Mouse (Mus musculus): ENCODE results near the gene Tor4a.
A peak's percentile ranks its signal among the peaks of the same experiment; 100 is the strongest.

Gene Tor4a

DNA sequence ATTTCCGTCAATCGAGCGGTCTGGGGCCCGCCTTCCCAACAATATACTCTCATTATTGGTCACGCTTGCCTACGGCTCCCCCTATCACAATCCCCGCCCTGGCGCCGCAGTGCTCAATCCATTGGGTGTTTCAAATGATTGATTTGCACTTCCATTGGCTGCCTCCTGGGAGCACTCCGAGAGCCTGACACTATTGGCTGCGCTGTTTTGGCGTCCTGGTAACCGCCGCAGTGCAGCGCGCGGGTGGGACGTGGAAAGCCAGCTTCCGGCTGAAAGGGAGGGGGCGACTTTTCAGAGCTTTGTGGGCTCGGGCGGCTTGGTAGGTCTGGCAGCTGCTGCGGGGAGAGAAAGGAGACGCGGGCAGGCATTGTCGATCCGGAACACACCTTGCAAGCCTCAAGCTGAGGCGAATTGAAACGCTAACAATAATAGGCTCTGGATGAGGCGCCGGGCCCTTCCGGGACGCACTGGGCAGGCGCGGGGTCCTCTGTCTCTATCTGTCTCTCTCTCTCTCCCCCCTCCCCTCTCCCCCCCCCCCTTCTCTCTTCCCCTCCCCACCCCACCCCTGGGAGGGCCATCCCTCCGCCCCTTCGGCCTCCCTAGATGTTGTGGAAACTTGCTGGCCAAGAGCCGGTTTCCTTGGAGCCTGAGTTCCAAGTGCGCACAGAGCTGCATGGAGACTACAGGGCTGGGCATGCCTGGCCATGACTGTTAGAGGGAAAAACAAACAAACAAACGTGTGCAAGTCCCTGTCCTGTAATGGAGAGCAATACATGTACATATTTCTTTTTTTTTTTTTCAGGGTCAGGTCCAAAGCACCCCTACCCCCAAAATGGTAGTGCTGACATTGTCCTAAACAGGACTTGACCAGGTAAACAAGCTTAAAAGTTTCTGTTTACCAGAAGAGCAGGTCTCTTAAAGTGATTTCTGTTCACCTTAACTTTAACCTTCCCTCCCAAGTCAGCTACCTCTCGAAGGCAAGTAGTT, 28.4 kb upstream of the Tor4a start:
- DNase-seq (ENCODE audit: low spot score): peak; percentile 99

DNA sequence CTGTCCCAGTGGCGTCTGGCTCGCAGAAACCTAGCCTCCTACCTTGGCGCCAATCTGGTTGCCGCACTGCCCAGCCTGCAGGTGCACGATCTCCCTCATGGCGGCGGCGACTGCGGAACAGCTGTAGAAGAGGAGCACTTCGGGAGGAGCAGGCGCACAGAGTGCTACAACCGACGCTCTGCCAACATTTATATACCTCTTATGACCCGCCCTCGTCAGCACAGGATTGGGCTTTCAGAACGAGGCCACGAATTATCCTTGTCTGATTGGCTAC, 27.7 kb upstream of the Tor4a start, which contains the start of gene Tubb4b:
Tubb4b (minus strand) TSS at position 211 of the 274 bp plus-strand sequence.
- no peak for DNase-seq (ENCODE audit: low spot score)

DNA sequence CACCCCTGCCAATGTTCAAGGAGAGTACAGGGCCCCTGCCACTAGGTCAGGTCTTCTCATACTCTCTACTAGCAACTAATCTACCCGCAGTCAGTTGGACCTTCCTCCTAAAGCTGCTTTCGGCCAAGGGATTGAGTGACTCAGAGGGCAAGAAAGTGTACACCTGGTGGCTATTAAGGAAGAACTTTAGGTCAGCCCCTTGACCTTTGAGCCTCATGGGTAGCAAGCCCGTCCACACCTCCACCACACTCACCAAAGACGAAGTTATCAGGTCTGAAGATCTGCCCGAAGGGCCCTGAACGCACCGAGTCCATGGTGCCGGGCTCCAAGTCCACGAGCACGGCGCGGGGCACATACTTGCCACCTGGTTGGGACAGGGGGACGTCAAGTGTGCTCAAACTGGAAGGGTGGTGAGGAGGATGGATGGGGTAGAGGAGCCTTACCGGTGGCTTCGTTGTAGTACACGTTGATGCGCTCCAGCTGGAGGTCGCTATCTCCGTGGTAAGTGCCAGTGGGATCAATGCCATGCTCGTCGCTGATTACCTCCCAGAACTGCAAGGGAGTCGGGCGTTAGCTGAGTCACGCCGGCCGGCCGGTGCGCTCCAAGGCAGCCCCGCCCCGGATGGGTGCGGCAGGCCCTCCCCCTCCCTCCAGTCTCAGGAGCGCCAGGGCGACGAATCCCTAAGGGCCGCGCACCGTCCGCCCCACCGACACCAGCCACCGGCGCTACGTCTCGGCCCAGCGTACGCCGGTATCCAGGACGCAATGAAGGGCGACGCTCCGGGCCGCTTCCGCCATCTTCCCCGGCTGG, 27.2 kb upstream of the Tor4a start:
- DNase-seq (ENCODE audit: low spot score): peak; percentile 76

DNA sequence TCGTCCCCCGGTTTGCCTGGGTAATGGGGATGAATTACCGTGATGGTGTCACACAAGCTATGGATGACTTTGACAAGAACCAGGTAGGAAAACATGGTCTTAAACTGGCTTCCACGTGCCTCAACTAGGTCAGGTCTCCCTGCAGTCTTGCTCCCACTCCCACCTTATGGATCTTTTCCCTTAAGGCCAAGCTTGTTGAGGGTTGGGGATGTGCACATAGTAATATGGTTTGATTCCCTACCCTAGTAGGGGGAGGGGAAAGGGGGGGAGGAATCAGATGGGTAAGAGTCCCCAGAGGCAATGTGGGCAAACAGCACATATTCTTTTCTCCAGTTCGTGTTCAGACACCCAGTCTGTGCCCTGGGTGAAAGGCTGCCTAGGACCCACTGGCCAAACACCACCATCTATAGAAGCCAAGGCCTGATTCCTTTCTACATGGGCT, 24.7 kb upstream of the Tor4a start:
- DNase-seq (ENCODE audit: low spot score): no peak

DNA sequence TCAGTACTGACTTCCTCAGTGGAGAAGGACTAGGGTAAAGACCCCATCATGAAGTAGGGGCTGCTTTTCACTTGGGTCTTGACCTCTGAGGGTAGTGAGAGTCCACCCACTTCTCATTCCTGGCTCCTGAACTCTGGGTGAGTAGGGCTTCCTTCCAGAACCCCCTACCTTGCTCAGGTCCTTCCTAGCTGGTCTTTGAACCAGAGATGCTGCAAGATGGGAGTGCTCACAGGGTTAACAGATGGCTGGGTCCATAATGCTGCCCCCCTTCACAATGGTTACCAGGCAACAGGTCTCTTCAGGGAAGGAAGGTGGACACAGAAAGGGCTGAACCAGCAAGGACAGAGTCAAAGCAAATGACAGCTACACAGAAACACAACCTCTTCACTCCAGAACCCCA, 21.8 kb upstream of the Tor4a start, which contains the start of gene Fam166a:
Fam166a (plus strand) TSS at position 301 of the 400 bp plus-strand sequence.
- no peak for DNase-seq (ENCODE audit: low spot score)

DNA sequence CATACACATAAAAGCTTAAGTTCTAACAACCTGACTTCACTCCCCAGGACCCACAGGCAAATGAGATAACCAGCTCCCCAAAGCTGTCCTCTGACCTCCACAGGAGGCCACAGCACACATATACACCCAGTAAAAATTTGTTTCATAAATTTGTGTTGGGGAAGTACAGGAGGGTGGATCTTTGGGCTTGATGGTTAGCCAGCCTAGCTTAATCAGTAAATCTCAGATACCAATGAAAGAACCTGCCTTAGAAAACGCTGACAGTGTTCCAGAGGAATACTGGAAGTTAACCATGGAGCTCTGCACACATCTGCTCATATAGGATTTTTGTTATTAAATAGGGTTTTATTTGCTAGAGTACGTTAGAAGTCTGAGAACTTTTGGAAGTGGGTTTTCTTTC, 21.0 kb upstream of the Tor4a start:
- no peak for DNase-seq (ENCODE audit: low spot score)

DNA sequence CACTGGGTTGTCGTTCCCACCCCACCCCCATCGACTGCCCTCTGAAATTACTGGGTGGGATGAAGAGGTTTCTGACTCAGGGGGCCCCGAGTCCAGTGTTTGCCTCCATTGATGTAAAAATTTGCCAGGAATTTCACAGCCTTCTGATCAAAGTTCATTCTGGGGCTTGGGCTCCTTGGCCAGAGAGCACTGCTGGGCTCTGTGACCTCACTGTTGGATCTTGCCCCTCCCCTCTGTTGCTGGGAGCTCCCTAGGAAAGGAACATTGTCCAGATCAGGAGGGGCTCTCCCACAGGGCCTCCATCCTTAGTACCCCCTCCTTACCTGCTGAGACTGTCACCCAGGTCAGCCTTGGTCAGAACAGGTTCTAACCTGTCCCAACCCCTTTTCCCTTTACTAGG, 17.8 kb upstream of the Tor4a start, which contains the start of gene Stpg3:
Stpg3 (minus strand) TSS at position 194 of the 400 bp plus-strand sequence.
- no peak for DNase-seq (ENCODE audit: low spot score)

DNA sequence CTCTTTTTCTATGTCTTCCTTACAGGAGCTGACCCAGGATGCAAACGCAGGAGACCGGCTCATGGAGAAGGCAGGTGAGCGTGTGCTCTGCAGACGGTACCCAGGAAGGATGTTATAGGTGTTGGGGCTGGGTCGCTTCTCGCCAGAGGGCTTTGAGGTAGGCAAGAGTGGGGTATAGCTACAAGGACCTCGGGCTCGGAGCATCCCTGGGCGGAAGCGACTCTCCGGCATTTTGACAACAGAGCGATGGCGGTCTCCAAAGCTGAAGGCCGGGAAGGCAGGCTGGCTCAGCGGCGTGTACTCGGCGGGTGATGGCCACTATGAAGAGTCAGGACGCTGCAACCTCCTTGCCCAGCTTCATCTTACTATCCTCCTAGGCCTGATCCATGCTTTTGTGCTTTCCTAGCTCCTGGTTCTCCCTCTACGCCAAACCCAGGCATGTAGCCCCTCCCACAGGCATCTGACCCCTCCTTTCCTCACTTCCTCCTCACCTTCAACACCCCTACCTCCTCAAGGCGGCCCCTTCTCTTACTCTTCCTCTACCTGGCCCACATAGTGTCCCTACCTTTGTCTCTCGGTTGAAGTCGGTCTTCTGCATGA, 16.7 kb upstream of the Tor4a start:
- DNase-seq (ENCODE audit: low spot score): no peak

DNA sequence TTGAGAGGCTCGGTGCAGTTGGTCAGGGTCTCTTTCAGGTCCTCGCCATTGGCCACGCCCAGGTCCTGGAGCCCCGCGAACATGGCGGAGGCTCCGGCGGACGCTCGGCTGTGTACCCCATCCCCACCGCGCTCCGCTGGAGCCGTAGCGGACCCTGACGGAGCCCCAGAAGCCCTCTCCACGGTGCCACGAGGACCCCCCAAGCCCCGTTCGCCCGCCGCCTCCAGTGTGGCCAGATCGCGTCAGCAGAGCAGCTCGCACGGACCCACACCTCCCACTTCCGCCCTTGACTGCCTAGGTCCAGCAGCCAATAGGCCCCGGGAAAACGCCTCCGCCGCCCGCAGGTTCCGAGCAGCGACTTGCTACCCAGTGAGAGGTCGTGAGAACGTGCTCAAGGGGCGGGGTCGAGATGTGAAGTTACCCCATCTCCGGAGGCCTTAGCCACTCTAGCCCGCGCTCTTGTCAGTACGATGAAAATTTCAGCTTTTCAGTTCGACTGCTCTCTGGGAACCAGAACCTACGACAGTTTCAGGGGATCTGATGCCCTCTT, 14.5 kb upstream of the Tor4a start, which contains the start of gene Nelfb:
Nelfb (minus strand) TSS at position 369 of the 550 bp plus-strand sequence.
- DNase-seq (ENCODE audit: low spot score): peak; percentile 94

DNA sequence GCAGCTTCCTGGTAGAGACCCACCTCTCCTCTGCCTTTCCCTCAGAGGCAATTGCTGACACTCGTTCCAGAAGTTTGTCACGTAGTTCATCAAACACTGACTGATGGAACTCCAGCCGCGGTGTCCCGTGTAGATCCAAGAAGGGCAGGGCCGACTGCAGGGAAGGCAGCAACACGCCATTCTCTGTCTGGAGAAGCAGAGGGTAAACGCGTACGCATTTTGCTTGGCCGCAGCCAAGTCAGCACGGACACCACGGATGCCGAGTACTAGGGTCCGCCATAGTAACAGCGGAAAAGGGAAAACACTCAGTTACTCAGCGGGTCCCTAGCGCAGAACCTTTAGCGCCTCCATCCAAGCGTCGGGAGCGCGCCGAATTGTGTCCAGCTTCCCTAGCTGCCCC, 14.0 kb upstream of the Tor4a start:
- no peak for DNase-seq (ENCODE audit: low spot score)

DNA sequence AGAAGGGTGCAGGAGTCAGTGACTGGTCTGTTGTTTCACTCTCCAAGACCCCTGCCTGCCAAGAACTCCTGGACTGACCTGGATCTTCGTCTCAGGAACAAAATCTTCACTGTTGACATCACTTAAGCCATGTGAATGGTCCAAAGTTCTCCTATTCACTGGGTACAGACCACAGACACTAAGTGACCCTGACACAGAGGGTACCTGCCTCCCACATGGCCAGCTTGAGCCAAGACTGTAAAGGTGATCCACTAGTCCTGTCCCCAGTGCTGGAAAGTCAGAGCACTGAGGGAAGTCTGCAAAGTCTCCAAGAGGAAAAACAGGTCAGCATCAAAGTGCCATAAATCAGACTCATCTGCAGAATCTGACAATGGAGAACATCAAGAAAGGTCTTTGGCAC, 10.9 kb upstream of the Tor4a start:
- no peak for DNase-seq (ENCODE audit: low spot score)

DNA sequence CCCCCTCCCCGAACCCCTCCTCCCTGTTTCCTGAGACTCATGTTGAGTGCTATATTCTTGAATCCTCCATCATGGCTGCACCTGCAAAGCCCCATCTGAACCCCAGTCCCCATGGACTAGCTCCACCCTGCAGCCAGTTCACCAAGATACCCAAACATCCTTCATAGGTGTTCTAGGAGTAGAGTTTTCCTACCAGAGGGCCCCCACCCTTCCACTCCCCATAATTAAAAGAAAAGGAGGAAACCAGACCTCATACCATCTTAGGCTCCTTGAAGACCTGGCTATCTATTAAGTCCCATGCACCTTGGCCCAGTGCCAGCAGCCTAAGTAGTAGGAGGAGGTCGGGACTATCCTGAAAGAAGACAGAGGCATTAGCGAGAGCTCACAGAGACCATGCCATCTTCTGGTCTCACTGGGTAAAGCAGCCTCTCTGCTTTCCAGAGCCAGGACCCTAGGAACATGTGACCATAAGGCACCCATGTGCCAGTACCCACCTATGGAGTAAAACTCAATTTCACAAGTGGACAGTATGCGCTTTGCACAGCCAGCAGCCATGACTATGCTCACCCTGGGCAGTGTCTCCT, 7.0 kb upstream of the Tor4a start:
- DNase-seq (ENCODE audit: low spot score): no peak

DNA sequence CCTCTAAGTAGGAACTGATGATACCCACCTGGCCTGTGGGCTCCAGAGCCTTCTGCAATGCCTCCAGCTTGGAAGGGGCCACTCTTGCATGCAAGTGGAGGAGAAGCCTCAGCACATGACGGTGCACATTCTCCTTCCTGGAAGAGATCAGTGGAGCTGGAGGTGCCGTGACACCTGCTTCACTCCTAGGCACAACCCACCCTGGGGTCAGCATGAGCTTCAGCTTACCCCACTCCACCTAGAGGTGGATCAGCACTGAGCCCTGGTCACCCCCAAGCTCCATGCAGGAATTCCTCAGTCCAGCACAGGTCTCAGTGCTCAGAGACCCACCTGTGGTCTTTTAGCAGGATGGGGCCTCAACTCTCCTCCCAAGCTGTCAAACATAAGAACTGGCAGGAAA, 3.9 kb upstream of the Tor4a start:
- no peak for DNase-seq (ENCODE audit: low spot score)

DNA sequence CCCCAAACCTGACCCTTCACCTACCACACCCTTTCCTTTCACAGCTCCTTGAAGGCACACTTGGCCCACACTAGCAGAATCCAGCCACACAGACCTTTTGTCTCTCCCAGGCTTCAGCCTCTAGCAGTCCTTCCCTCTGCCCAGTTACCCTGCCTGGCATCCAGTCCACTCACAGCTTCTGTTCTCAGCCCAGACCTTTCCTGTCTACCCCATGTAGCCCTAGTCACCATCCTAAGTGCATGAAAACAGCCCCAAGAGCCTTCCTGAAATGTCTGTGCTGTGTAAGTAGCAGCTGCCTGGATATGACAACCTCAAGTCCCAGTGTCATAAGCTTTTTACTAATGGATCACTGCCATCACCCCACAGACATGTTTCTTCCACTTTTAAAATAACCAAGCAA, 1.3 kb upstream of the Tor4a start:
- no peak for DNase-seq (ENCODE audit: low spot score)

DNA sequence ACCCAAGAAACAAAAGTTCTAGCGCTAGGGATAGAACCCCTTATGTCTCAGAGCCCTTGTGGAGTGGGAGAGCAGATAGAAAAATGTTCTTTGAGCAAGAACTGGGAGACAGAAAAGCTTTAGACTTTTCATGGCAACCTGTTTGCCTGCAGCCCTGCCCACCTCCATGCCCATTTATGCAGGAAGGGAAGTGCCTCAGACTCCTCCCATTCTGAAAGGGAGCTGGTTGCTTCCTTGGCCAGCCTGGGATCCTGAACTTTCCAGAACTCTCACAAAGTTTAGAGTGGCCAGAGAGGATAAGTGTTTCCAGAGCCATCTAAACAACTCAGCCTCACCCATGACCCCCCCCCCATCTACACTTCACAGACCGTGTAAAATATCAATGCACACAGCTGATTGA, 505 bp upstream of the Tor4a start:
- no peak for DNase-seq (ENCODE audit: low spot score)

DNA sequence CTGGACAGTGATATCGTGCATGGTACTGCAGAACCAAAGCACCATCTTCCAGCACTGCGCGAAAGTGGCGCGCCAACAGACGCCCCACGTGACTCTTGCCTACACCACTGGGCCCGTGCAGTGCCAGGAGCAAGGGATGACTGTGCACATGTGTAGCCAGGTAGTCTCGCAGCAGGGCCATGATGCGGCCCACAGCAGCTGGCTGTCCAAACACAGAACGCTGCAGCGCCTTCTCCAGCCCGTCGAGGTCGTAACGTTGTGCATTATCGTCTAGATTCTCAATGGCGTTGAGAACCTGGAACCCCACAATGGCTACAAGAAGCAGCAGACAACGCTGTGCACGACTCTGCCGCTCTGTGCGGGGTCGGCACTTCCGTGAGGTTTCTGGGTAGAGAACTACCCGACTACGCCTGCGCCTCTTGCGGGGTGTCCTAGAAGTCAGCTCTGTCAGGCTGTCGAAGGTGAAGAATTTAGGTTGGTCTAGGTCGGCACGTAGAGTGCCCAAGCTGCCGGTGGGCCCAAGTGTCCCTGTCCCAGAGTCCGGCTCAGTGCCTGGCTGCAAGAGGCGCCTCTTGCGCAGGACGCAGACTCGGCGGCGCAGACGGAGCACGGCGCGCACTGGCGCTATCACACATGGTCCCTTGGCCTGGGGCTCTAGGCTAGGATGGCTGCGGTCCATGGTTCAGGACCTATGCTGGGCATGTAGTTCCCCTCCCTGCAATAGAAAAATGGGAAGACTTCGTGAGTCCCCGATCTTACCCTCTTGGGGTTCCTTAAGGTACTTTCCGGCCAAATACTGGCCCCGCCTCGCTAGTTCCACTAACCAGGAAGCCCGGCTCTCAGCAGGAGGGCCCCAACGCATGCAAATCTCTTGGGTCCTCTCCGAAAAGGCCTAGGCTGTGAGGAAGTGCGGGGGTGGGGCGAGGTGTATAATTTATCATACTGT, 1.2 kb downstream of the Tor4a start:
- peak; percentile 37 for DNase-seq (ENCODE audit: low spot score)

DNA sequence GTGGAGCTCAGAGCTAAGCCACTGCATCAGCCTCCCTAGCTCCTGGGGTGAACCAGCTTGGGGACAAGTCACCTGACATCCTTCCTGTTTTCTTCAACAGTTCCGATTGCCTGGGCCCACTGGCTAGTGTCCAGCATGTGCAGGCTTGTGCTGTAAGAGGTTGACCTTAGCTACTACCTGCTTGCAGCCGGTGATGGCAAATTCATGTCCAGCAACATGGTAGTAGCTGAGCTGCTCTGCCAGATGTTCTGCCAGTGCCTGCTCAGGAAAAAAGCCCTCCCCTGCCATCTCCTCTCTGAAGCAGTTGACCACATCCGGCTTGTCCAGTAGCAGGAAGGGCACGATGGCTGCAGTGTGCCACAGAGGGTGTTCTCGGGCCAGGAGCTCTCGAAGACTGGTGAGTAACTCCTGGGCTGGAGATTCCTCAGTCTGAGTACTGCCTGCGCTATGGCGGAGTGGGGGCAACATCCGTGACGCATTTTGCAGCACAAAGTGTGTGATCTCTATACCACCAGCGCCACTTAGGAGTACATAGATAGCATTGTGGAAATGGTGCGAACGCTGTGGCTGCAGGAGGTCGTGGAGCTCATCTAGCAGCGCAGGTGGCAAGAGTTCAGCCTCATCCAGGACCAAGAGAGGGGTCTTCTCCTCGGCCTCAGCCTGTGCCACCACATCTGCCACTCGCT, 2.1 kb downstream of the Tor4a start:
- DNase-seq (ENCODE audit: low spot score): no peak

DNA sequence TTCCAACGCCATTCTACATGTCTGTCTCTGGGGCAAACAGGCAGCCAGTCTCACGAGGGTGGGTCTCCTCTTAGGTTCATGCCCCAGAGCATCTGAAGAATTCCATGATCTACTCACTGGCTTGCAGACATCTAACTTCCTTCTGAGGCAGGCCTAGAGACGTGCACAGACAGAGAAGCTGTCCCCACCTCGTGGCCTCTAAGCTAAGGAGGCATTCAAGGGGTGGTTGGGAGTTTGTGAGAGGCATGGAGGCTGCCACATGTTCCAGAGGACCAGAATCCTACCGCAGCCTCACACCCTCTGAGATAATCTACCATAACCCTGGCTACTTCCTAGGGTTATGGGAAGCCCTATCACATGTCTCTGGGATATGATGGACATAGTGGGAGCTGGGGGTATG, 2.7 kb downstream of the Tor4a start:
- DNase-seq (ENCODE audit: low spot score): no peak

DNA sequence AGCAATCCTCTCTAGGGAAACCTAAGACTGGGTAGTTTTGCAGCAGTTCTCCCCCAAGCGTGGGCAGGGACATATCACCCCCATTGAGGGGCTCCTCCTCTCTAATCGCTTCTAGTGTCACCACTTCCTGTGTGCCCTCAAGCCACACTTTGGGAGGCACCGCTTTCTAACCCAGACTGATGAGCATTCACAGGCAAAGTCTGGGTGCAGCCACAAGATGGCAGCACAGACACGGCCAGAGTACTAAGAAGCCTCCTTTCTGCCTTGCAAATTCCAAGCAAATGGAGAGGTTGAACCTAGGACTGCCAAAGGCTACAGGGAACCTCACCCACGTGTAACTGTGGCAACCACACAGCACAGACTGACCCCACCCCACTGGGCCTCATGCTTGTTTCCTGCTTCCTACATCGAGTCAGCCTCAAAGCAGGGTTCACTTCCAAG, 3.3 kb downstream of the Tor4a start:
- DNase-seq (ENCODE audit: low spot score): peak; percentile 94

DNA sequence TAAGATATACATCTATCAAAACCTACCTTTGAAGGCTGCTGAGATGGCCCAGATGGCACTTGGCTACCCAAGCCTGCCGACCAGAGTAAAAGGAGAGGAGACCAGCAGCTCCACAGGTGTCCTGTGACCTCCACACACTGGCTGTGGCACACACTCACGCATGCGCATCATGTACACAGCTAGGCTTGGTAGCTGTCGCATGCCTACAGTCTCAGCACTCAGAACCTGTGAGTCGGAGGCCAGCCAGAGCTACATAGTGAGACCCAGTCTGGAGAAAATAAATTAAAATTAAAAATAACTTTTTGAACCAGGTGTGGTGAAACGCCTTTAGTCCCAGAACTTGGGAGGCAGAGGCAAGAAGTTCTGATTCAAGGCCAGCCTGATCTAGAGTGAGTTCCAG, 8.8 kb downstream of the Tor4a start:
- DNase-seq (ENCODE audit: low spot score): no peak

Measured in embryo, embryonic 10 days (tissue).